Mouse (Mus musculus) testis, adult 2 months (tissue): ENCODE results near the gene Slc38a11. TPM values are rescaled to one million over a fixed set of nuclear protein-coding genes. Genes with fewer than 3 reads are reported as not detected.

ENCODE experiments used
- H3K27ac ChIP-seq: fragments of 200-500 bp; 2 replicates; pipeline ENCODE4 v1.5.1; 2012; ENCODE audit warnings: low read depth, low read length; ENCODE audit not compliant: control insufficient read depth, insufficient read depth
- H3K27me3 ChIP-seq: fragments of 200-500 bp; 2 replicates; pipeline ENCODE4 v1.6.1; 2012; ENCODE audit warnings: mild to moderate bottlenecking, low read length, moderate library complexity; ENCODE audit not compliant: control insufficient read depth, insufficient read depth
- H3K36me3 ChIP-seq: fragments of 200-500 bp; 2 replicates; pipeline ENCODE4 v1.6.1; 2012; ENCODE audit warnings: mild to moderate bottlenecking, low read length; ENCODE audit not compliant: control insufficient read depth, insufficient read depth
- H3K4me1 ChIP-seq: fragments of 200-500 bp; 2 replicates; pipeline ENCODE4 v1.6.1; 2012; ENCODE audit warnings: low read length; ENCODE audit not compliant: control insufficient read depth, insufficient read depth
- H3K4me3 ChIP-seq: fragments of 200-500 bp; 2 replicates; pipeline ENCODE4 v1.5.1; 2012; ENCODE audit warnings: low read depth, mild to moderate bottlenecking, low read length, moderate library complexity, mixed read lengths; ENCODE audit not compliant: control insufficient read depth
- CTCF ChIP-seq: fragments of 200-500 bp; IDR thresholded peaks from 2 replicates; pipeline ENCODE4 v1.5.1; 2012; ENCODE audit warnings: low read depth, mild to moderate bottlenecking, inconsistent platforms, low read length, moderate library complexity; ENCODE audit not compliant: control insufficient read depth, insufficient read depth, insufficient replicate concordance
- POLR2A ChIP-seq: fragments of 200-500 bp; IDR thresholded peaks from 2 replicates; pipeline ENCODE4 v1.6.1; 2012; ENCODE audit warnings: low read depth, mild to moderate bottlenecking, inconsistent platforms, low read length, moderate library complexity; ENCODE audit not compliant: control insufficient read depth
- polyA plus RNA-seq: library from polyadenylated mRNA; depleted of rRNA; stranded (reverse); fragments of >200 nt; gene quantifications from 2 replicates; pipeline ENCODE4 v1.2.3, GENCODE M21; 2012

Gene Slc38a11
- polyA plus RNA-seq, 1 experiment = 0.06 TPM

- H3K27me3 ChIP-seq = no peaks in the 10 kb centered on the region
- TF ChIP-seq CTCF = no peak
- TF ChIP-seq POLR2A = no peak
Observed at GRCm38 (mm10) chr2:65391322-65391721, 27.5 kb upstream of the Slc38a11 start.

GRCm38 (mm10) chr2:65384815-65385214 is 21.0 kb upstream of the Slc38a11 start:
- Histone ChIP-seq H3K4me3 (no peak overlapping the region), H3K36me3 (no peaks in the 10 kb centered on the region), H3K4me1 (no peaks in the 10 kb centered on the region), H3K27me3 (no peaks in the 10 kb centered on the region), H3K27ac (no peak overlapping the region)
- TF ChIP-seq CTCF (no peak), POLR2A (no peak)

More at GRCm38 (mm10) chr2:65391322-65391721, 27.5 kb upstream of the Slc38a11 start:
- H3K4me1 ChIP-seq = no peaks in the 10 kb centered on the region
- H3K36me3 ChIP-seq = no peaks in the 10 kb centered on the region
- no peak overlapping the region for H3K4me3 ChIP-seq
- no peak overlapping the region for H3K27ac ChIP-seq

- Histone ChIP-seq H3K27me3 (no peaks in the 10 kb centered on the region), H3K27ac (no peak overlapping the region), H3K36me3 (no peaks in the 10 kb centered on the region), H3K4me1 (no peaks in the 10 kb centered on the region), H3K4me3 (no peak overlapping the region)
- TF ChIP-seq CTCF (no peak), POLR2A (no peak)
Observed at GRCm38 (mm10) chr2:65382485-65382884, 18.7 kb upstream of the Slc38a11 start.

- TF ChIP-seq CTCF (no peak), POLR2A (no peak)
- H3K4me3 ChIP-seq = no peak overlapping the region
- no peaks in the 10 kb centered on the region for H3K27me3 ChIP-seq
- H3K36me3 ChIP-seq = no peaks in the 10 kb centered on the region
- H3K27ac ChIP-seq = no peak overlapping the region
- H3K4me1 ChIP-seq = no peaks in the 10 kb centered on the region
Observed at GRCm38 (mm10) chr2:65378425-65378824, 14.6 kb upstream of the Slc38a11 start.

- H3K27me3 ChIP-seq = no peaks in the 10 kb centered on the region
- H3K27ac ChIP-seq = no peak overlapping the region
- H3K4me1 ChIP-seq = no peaks in the 10 kb centered on the region
- H3K4me3 ChIP-seq = no peak overlapping the region
- TF ChIP-seq POLR2A (no peak), CTCF (no peak)
- no peaks in the 10 kb centered on the region for H3K36me3 ChIP-seq
Observed at GRCm38 (mm10) chr2:65374410-65374809, 10.6 kb upstream of the Slc38a11 start.

GRCm38 (mm10) chr2:65373076-65373475 is 9.2 kb upstream of the Slc38a11 start:
- Histone ChIP-seq H3K27ac (no peak overlapping the region), H3K36me3 (no peaks in the 10 kb centered on the region), H3K4me3 (no peak overlapping the region), H3K27me3 (no peaks in the 10 kb centered on the region), H3K4me1 (no peaks in the 10 kb centered on the region)
- TF ChIP-seq POLR2A = no peak
- no peak for TF ChIP-seq CTCF

- Histone ChIP-seq H3K4me3 (peak overlapping the region; percentile 81), H3K4me1 (peaks cover 5% of the 10 kb centered on the region), H3K27me3 (no peaks in the 10 kb centered on the region), H3K27ac (no peak overlapping the region), H3K36me3 (no peaks in the 10 kb centered on the region)
- TF ChIP-seq CTCF (no peak), POLR2A (no peak)
Observed at GRCm38 (mm10) chr2:65360736-65361475, 2.9 kb downstream of the Slc38a11 start.
